Mouse (Mus musculus) layer of hippocampus, postnatal 25 days (tissue): ENCODE data around the gene Id3. TPM values are rescaled to one million over a fixed set of nuclear protein-coding genes. Genes with fewer than 3 reads are reported as not detected.

ENCODE experiments used
- DNase-seq, 2 experiments: peaks; one replicate each; pipeline ENCODE4 v3.0.0; 2022; ENCODE audit warnings: mixed read lengths in 2 of 2, low spot score in 1 of 2; ENCODE audit errors: extremely low spot score in 1 of 2
- total RNA-seq, 2 experiments: library from RNA; stranded (reverse); gene quantifications; 2 replicates each; pipeline ENCODE4 v1.2.3; 2021

Gene Id3
- total RNA-seq, 2 experiments from 2014 or later, result 51.7 to 62.5 TPM

- DNase-seq, result no peak
These were observed 31.2 kb downstream of the Id3 start for GRCm38 (mm10) chr4:136174216-136175193.

- DNase-seq, result no peak
These were observed 32.8 kb downstream of the Id3 start for GRCm38 (mm10) chr4:136176022-136176552.

DNA sequence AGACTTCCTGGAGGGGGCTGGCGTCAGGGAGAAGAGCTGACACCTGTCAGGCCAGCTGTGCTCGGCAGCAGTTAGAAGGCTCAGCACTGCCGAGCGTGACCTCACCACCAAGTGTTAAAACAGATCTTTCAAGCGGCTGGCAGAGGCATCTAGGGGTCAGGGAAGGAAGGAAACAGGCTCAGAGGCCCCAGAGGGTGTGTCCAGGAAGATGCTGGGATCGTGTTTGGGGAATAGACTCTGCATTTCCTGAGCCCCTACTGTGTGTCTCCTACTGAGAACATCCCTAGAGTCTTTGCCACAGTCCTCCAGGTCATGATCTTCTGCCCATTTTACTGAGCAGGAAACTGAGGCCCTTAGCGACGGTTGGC is 33.9 kb downstream of the Id3 start:
- DNase-seq, result no peak

GRCm38 (mm10) chr4:136177612-136178474 is 34.5 kb downstream of the Id3 start:
- DNase-seq, result no peak

- DNase-seq, result no peak
These were observed 35.2 kb downstream of the Id3 start for GRCm38 (mm10) chr4:136178475-136178921.

DNA sequence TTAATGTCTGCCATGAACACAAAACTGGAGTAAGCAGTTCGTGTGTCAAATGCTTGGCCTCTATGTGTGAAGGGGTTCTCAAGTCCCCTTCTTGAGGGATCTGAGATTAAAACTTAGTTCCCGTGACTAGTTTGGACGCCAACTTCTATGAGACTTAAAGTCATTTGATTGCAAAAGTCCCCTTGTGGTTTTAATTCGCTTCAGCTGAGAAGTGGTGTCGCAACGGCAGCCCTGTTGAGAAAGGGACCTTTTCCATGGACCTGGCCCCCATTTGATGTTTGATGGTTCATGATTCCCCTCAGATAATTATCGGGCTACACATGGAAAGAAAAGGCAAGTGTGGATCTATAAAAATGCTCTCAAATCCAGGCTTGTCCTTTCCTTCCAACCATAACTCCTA is 36.2 kb downstream of the Id3 start:
- no peak for DNase-seq

DNA sequence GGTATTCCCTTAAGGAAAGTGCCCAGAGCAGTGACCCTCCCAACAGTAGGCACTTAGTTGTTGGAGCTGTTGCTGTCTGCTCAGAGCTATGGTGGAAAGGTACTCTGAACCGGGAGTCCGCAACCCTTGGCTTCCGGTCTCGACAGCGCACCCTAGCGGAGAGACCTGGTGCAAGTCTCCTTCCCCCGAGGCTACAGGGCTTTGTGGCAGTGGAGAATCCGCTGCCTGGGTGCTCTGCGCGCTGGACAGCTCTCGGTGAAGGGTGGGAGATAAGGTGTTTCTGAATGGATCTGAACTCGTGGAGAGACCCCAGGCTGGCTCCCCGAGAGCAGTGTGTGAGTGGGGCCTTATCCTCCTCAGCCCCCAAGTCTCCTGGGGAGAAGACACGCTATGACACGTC is 36.7 kb downstream of the Id3 start:
- peak; percentile 63 to 91 for DNase-seq

DNA sequence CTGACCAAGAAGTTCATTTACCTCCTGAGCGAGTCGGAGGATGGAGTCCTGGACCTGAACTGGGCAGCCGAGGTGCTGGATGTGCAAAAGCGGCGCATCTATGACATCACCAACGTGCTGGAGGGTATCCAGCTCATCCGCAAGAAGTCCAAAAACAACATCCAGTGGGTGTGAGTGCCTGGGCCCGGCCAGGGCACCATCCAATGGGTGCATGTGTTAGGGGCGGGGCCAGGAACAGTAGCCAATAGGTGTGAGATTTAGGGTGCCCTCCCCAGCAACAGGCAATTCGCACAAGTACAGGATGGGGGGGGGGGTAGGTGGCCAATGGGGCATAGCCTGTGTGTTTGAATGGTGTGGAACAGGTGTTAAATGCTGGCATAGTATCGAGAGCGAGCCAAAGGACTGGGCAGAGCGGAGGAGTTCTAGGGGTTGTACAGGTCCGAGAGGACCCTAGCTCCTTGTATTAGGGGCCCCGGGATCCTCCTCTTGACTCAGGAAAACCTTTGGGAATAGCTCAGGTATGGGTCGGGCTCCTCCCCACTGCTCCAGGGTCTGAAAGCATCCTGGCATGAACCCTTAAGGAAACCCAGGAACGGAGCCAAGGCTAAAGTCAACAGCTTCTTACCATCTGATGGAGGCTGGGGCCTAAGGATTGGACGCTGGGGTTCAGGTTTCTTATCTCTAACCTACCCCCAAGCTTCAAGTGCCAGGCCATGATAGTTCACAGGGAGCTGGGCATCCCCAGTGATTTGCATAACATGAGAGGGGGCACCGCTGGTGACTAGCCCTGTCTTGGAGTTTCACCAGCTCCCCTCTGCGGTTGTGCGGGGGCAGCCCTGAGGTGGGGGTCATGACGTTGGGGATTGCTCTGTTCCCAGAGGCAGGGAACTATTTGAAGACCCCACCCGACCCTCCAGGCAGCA is 37.4 kb downstream of the Id3 start:
- peak; percentile 25 to 56 for DNase-seq

- no peak for DNase-seq
These were observed 38.1 kb downstream of the Id3 start for GRCm38 (mm10) chr4:136181367-136181766.

GRCm38 (mm10) chr4:136185375-136185774 is 42.1 kb downstream of the Id3 start:
- DNase-seq, result no peak

GRCm38 (mm10) chr4:136186315-136186714 is 43.0 kb downstream of the Id3 start:
- no peak for DNase-seq

DNA sequence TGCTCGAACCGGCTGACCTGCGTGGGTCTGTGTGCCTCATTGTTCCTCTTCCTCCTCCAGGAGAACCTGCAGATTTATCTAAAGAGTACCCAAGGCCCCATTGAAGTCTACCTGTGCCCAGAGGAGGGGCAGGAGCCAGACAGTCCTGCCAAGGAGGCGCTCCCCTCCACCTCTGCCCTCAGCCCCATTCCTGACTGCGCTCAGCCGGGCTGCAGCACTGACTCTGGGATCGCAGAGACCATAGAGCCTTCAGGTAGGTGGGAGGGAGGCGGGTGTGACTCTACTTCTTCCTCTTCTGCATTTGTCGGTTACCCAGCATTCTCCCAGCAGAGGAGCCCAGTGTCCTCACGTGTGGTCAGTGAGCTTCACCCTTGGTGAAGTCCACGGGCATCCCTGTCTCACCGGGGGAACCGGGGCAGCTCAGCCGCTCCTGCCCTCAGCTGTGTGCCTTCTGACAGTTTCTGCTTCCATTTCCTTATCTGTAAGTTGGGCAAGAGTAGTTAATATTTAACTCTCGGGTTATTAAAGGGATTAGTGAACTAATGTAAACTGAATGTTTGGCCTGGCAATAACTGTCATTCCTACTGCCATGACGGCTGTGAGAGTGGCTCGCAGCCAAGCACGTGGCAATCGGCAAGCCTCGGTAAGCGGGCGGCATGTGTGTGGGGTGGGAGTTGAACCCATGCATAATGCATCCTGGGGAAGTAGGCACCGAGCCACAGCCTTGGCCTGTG is 43.6 kb downstream of the Id3 start:
- no peak for DNase-seq

GRCm38 (mm10) chr4:136188973-136189737 is 45.9 kb downstream of the Id3 start:
- no peak for DNase-seq

- no peak for DNase-seq
These were observed 46.6 kb downstream of the Id3 start for GRCm38 (mm10) chr4:136189912-136190311.

DNA sequence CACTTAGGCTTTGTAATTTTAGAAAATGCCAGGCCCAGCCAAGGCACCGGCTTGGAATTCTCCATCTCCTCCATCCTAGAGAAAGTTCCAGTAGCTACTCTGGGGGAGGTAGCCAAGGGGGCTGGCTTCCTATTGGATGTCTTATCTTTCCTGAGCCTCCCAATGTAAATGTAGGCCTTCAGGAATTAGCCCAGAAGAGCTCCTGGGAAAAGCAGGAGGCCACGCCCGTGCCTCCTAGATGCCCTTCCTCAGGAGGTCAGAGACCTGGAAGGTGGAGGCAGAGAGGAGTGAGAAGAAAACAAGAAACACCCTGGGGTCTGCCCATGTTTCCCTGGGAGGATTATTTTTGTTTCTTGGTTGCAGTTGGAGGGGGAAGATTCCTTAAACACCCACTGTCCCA is 50.3 kb downstream of the Id3 start:
- DNase-seq, result no peak

DNA sequence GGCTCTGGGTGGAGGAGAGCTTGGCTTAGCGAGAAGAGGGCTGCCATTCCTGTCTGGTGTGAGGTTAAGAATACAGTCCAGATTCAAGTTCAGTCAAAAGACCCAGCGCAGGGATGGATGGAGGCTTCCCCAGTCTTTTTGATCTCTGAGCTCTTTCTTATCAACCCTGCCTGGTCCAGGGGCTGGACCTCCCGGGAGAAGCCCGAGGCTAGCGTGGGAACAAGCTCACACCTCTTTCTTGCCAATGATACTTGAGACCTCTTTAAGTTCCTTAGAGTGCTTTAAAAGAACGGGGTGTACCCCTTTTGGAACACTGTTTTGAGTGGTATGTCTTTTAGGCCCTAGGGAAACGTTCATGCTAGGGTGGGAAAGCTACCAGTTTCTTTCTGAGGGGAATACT is 51.7 kb downstream of the Id3 start:
- no peak for DNase-seq
